Mouse (Mus musculus) retina, embryonic 14.5 days (tissue): ENCODE data around the gene Trim2.
A peak's percentile ranks its signal among the peaks of the same experiment; 100 is the strongest.

Source experiments
- DNase-seq: peaks from one replicate; pipeline ENCODE4 v3.0.0-alpha.2; 2015; ENCODE audit warnings: low spot score

The Trim2 gene

GRCm38 (mm10) chr3:84286311-84286710, 20.4 kb downstream of the Trim2 start:
- DNase-seq: no peak

- no peak for DNase-seq
These were observed 21.9 kb downstream of the Trim2 start for GRCm38 (mm10) chr3:84284796-84285195.

GRCm38 (mm10) chr3:84283524-84283923, 23.2 kb downstream of the Trim2 start:
- DNase-seq: no peak

- peak; percentile 29 for DNase-seq
These were observed 24.7 kb downstream of the Trim2 start for GRCm38 (mm10) chr3:84281936-84282371.

GRCm38 (mm10) chr3:84278809-84279208, 27.9 kb downstream of the Trim2 start:
- no peak for DNase-seq

GRCm38 (mm10) chr3:84275124-84275523, 31.6 kb downstream of the Trim2 start:
- no peak for DNase-seq

GRCm38 (mm10) chr3:84272293-84273015, 34.2 kb downstream of the Trim2 start:
- no peak for DNase-seq

GRCm38 (mm10) chr3:84271794-84272193, 34.9 kb downstream of the Trim2 start:
- DNase-seq: no peak

GRCm38 (mm10) chr3:84271058-84271457, 35.6 kb downstream of the Trim2 start:
- no peak for DNase-seq

GRCm38 (mm10) chr3:84270624-84270995, 36.1 kb downstream of the Trim2 start:
- DNase-seq: no peak

- DNase-seq: peak; percentile 53
These were observed 36.6 kb downstream of the Trim2 start for GRCm38 (mm10) chr3:84269987-84270623.

GRCm38 (mm10) chr3:84268434-84268833, 38.2 kb downstream of the Trim2 start:
- DNase-seq: peak; percentile 47

- no peak for DNase-seq
These were observed 40.2 kb downstream of the Trim2 start for GRCm38 (mm10) chr3:84266391-84266931.

GRCm38 (mm10) chr3:84265084-84265483, 41.6 kb downstream of the Trim2 start:
- DNase-seq: no peak

- DNase-seq: peak; percentile 63
These were observed 42.3 kb downstream of the Trim2 start for GRCm38 (mm10) chr3:84264395-84264794.

GRCm38 (mm10) chr3:84262804-84263203, 43.9 kb downstream of the Trim2 start:
- DNase-seq: no peak

GRCm38 (mm10) chr3:84261863-84262262, 44.8 kb downstream of the Trim2 start:
- no peak for DNase-seq

- DNase-seq: peak; percentile 22
These were observed 45.8 kb downstream of the Trim2 start for GRCm38 (mm10) chr3:84260837-84261236.

GRCm38 (mm10) chr3:84260024-84260535, 46.6 kb downstream of the Trim2 start:
- peak; percentile 23 for DNase-seq

GRCm38 (mm10) chr3:84259281-84260023, 47.2 kb downstream of the Trim2 start:
- DNase-seq: peak; percentile 70

GRCm38 (mm10) chr3:84258518-84259031, 48.1 kb downstream of the Trim2 start:
- DNase-seq: peak; percentile 26

- peak; percentile 38 for DNase-seq
These were observed 48.6 kb downstream of the Trim2 start for GRCm38 (mm10) chr3:84257989-84258517.
